Mouse (Mus musculus): ENCODE measurements around the gene Fam69a. TPM values are rescaled to one million over a fixed set of nuclear protein-coding genes. Genes with fewer than 3 reads are reported as not detected.
"Not testable (repeated sequence)": the region's sequence is repeated elsewhere in the genome, so short reads cannot be mapped to it uniquely, and the experiment has no call there.

Fam69a gene
- polyA plus RNA-seq, 1 experiment from 2014 or later: 24.5 TPM

DNA sequence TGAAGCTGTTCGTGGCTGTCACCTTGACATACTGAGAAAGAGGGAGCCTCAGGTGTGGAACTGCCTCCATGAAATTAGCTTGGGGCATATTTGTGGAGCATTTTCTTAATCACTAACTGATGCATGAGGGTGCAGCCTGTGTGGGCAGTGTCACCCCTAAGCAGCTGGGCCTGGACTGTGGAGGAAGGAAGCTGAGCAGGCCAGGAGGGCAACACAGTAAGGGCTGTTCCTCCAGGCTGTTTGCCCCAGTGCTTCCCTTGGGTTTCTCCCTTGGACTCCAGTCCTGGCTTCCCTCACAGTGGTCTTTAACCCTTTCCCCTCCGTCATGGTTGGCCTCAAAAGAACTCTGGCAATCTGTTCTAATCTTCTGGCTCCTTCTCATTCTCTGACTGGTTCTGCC is 13.6 kb downstream of the Fam69a start:
- whole genome bisulfite sequencing: 64% methylated on average over 2 of the region's 2 CpGs
- H3K27ac ChIP-seq (ENCODE audit: low read depth): no peak overlapping the region
- H3K36me3 ChIP-seq (ENCODE audit: control insufficient read depth, insufficient read depth, low read length): no peaks in the 10 kb centered on the region
- H3K4me2 ChIP-seq (ENCODE audit: low read length): no peak overlapping the region
- DNase-seq (ENCODE audit: low spot score): peak; percentile 43
- H3K27me3 ChIP-seq (replicated peaks; ENCODE audit: control insufficient read depth, insufficient read depth, low read length): no peaks in the 10 kb centered on the region
- no peaks in the 10 kb centered on the region for H3K9me3 ChIP-seq (ENCODE audit: control insufficient read depth, low read length)
- H3K4me3 ChIP-seq (ENCODE audit: low read depth, low read length): no peak overlapping the region
- ATAC-seq (replicated peaks; ENCODE audit: low FRiP score, low TSS enrichment, low read depth): 0 out of 2 replicates have a peak, but pooled peaks have one; percentile 32
- H3K9ac ChIP-seq (ENCODE audit: low read length): no peak overlapping the region
- peaks cover 11% of the 10 kb centered on the region for H3K4me1 ChIP-seq (replicated peaks; ENCODE audit: control insufficient read depth, insufficient read depth, low read length)

DNA sequence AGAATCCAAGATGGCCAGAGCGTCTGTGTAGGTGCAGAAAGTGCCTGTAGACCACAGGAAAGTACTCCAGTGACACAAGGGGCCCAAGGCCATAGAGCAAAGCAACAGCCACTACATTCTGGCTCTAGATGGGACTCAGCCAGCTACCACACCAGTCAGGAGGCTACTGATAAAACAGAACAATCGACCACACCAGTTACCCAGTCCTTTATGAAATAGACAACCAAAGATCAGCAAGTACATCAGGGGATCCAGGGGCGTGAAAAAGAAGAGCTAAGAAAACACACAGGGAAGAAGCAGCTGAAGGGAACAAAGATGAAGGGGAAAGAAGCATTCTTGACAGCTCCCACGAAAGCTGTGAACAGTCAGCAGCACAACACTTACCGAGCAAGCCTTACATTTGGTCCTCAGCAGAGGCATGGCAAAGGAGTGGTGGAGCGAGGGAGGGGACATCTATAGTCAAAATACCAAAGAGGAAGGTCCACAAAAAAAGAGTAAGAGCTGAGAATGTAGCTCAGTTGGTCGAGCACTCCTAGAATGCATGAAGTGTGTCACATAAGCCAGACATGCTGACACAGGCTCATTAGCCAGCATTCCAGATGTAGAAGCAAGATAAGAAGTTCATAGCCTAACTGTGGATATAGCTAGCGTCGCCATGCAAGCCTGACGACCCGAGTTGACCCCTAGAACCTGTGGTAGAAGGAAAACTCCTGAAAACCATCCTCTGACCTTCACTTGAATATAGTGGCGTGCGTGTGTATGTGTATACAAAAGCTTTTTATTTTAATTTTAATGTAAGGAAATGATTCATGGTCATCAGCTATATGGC is 14.2 kb downstream of the Fam69a start:
- no peak overlapping the region for H3K4me3 ChIP-seq (ENCODE audit: low read depth, low read length)
- no peak overlapping the region for H3K4me2 ChIP-seq (ENCODE audit: low read length)
- DNase-seq (ENCODE audit: low spot score): peak; percentile 42
- no peaks in the 10 kb centered on the region for H3K36me3 ChIP-seq (ENCODE audit: control insufficient read depth, insufficient read depth, low read length)
- H3K9ac ChIP-seq (ENCODE audit: low read length): no peak overlapping the region
- no peak overlapping the region for H3K27ac ChIP-seq (ENCODE audit: low read depth)
- H3K4me1 ChIP-seq (replicated peaks; ENCODE audit: control insufficient read depth, insufficient read depth, low read length): peaks cover 5% of the 10 kb centered on the region; the same call in 1 of the 2 replicates
- no peak for ATAC-seq (replicated peaks; ENCODE audit: low FRiP score, low TSS enrichment, low read depth)
- no peaks in the 10 kb centered on the region for H3K9me3 ChIP-seq (ENCODE audit: control insufficient read depth, low read length)
- WGBS: 57% methylated on average over 13 of the region's 13 CpGs
- H3K27me3 ChIP-seq (replicated peaks; ENCODE audit: control insufficient read depth, insufficient read depth, low read length): no peaks in the 10 kb centered on the region

DNA sequence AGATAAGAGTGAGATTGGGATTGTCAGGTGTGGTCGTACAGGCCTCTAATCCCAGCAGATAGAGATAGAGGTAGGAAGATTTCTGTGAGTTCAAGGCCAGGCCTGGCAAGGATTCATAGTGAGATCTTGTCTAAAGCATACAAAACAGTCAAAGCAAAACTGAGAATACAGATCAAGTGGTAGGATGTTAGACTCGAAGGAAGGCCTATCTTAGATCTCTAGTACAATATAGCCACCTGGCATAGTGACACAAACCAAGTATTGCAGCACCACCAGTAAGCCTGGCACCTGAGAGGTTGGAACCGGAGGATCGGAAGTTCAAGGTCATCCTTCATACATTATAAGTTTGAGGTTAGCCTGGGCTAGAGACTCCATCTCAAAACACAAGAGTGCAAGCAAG is 15.8 kb downstream of the Fam69a start:
- no peak overlapping the region for H3K4me2 ChIP-seq (ENCODE audit: low read length)
- peak; percentile 2 for DNase-seq (ENCODE audit: low spot score)
- 93% methylated on average over 4 of the region's 4 CpGs for WGBS
- no peak overlapping the region for H3K9ac ChIP-seq (ENCODE audit: low read length)
- no peaks in the 10 kb centered on the region for H3K36me3 ChIP-seq (ENCODE audit: control insufficient read depth, insufficient read depth, low read length)
- H3K27ac ChIP-seq (ENCODE audit: low read depth): no peak overlapping the region
- no peak for ATAC-seq (replicated peaks; ENCODE audit: low FRiP score, low TSS enrichment, low read depth)
- H3K9me3 ChIP-seq (ENCODE audit: control insufficient read depth, low read length): no peaks in the 10 kb centered on the region
- peaks cover 7% of the 10 kb centered on the region for H3K4me1 ChIP-seq (replicated peaks; ENCODE audit: control insufficient read depth, insufficient read depth, low read length)
- H3K4me3 ChIP-seq (ENCODE audit: low read depth, low read length): no peak overlapping the region
- no peaks in the 10 kb centered on the region for H3K27me3 ChIP-seq (replicated peaks; ENCODE audit: control insufficient read depth, insufficient read depth, low read length)

DNA sequence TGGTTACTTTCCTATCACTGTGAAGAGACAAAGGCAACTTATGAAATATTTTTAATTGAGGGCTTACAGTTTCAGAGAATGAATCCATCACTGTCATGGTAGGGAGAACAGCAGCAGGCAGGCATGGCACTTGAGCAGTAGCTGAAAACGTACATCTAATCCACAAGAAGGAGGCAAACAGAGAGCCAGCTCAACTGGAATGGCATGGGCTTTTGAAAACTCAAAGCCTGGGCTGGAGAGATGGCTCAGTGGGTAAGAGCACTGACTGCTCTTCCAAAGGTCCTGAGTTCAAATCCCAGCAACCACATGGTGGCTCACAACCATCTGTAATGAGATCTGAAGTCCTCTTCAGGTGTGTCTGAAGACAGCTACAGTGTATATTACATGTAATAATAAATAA is 17.1 kb downstream of the Fam69a start:
- not testable (repeated sequence) for H3K27me3 ChIP-seq (replicated peaks; ENCODE audit: control insufficient read depth, insufficient read depth, low read length); H3K36me3 ChIP-seq (ENCODE audit: control insufficient read depth, insufficient read depth, low read length); H3K9ac ChIP-seq (ENCODE audit: low read length); H3K4me3 ChIP-seq (ENCODE audit: low read depth, low read length); H3K9me3 ChIP-seq (ENCODE audit: control insufficient read depth, low read length); ATAC-seq (replicated peaks; ENCODE audit: low FRiP score, low TSS enrichment, low read depth); DNase-seq (ENCODE audit: low spot score); H3K4me1 ChIP-seq (replicated peaks; ENCODE audit: control insufficient read depth, insufficient read depth, low read length); H3K4me2 ChIP-seq (ENCODE audit: low read length); H3K27ac ChIP-seq (ENCODE audit: low read depth)
- 79% methylated on average over 1 of the region's 1 CpGs for WGBS

DNA sequence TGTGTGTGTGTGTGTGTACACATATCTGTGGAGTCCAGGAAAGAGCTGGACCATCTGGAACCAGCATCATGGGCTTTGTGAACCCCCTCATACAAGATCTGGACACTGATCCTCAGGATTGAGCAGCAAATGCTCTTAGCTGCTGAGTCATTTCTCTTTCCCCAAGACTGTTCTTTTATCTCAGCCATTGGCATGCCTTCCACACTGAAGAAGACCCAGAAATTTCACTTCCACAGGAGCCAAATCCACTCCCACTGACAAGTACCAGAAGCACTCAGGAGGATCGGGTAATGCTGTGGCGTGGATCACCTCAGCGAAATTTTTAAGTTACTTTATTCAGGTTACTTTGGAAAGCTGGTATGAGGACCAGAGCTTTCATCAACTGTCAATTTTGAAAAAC is 18.8 kb downstream of the Fam69a start:
- WGBS: 80% methylated on average over 3 of the region's 3 CpGs
- H3K36me3 ChIP-seq (ENCODE audit: control insufficient read depth, insufficient read depth, low read length): no peaks in the 10 kb centered on the region
- DNase-seq (ENCODE audit: low spot score) (peak; percentile 38), ATAC-seq (replicated peaks; ENCODE audit: low FRiP score, low TSS enrichment, low read depth) (no peak)
- H3K9me3 ChIP-seq (ENCODE audit: control insufficient read depth, low read length): no peaks in the 10 kb centered on the region
- peaks cover 8% of the 10 kb centered on the region for H3K4me1 ChIP-seq (replicated peaks; ENCODE audit: control insufficient read depth, insufficient read depth, low read length)
- no peak overlapping the region for H3K4me2 ChIP-seq (ENCODE audit: low read length)
- no peaks in the 10 kb centered on the region for H3K27me3 ChIP-seq (replicated peaks; ENCODE audit: control insufficient read depth, insufficient read depth, low read length)
- no peak overlapping the region for H3K27ac ChIP-seq (ENCODE audit: low read depth)
- no peak overlapping the region for H3K4me3 ChIP-seq (ENCODE audit: low read depth, low read length)
- H3K9ac ChIP-seq (ENCODE audit: low read length): no peak overlapping the region

DNA sequence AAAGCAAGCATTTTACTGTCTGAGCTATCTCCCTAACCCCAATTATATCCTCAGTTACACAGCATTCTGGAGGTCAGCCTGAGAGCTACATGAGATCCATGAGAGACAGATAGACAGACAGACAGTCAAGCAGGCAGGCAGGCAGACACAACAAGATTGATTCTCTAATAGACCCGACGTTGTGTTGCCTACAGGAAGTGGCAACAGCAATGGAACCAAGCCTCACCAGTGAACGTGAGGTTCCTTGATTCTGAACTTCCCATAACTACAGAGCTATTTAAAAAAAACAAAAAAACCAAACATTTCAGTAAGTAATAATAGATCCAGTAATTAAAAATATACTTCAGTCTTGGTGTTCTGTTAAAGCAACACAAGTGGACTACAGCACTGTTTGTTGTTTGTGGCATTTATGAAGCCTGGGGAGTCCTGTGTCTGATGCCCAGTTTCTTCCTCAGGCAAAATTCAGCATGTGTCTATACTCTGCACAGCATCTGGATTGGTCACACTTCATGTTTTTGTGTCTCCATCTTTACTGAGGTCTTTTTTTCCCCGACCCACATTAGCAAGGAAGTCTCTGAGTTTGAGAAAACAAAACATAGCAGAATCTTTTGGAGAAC is 19.9 kb downstream of the Fam69a start:
- Histone ChIP-seq H3K27me3 (replicated peaks; ENCODE audit: control insufficient read depth, insufficient read depth, low read length) (no peaks in the 10 kb centered on the region), H3K36me3 (ENCODE audit: control insufficient read depth, insufficient read depth, low read length) (no peaks in the 10 kb centered on the region), H3K4me3 (ENCODE audit: low read depth, low read length) (no peak overlapping the region), H3K27ac (ENCODE audit: low read depth) (no peak overlapping the region), H3K9me3 (ENCODE audit: control insufficient read depth, low read length) (no peaks in the 10 kb centered on the region), H3K4me2 (ENCODE audit: low read length) (no peak overlapping the region), H3K4me1 (replicated peaks; ENCODE audit: control insufficient read depth, insufficient read depth, low read length) (peaks cover 4% of the 10 kb centered on the region; the same call in 1 of the 2 replicates), H3K9ac (ENCODE audit: low read length) (no peak overlapping the region)
- peak; percentile 12 for DNase-seq (ENCODE audit: low spot score)
- 65% methylated on average over 4 of the region's 4 CpGs for WGBS
- ATAC-seq (replicated peaks; ENCODE audit: low FRiP score, low TSS enrichment, low read depth): no peak

DNA sequence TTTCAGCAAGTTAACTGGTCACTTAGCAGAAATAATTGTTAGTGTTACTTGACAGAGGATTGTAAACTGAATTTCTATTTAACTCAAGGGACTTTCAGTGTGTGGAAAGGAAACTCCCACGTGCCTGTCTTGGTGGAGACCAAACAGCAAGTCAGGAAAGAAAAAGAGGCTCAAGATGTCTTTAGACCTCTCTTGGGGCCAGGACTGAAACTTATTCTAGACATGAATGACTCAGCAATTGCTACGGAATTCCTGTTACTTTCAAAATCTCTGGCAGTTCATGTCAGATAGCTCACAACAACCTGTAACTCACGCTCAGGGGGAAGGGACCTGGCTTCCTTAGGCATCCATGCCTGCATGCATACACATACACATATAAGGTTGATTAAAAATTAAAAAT is 20.7 kb downstream of the Fam69a start:
- Histone ChIP-seq H3K4me2 (ENCODE audit: low read length) (no peak overlapping the region), H3K27ac (ENCODE audit: low read depth) (no peak overlapping the region), H3K9me3 (ENCODE audit: control insufficient read depth, low read length) (no peaks in the 10 kb centered on the region), H3K9ac (ENCODE audit: low read length) (no peak overlapping the region), H3K36me3 (ENCODE audit: control insufficient read depth, insufficient read depth, low read length) (no peaks in the 10 kb centered on the region), H3K4me3 (ENCODE audit: low read depth, low read length) (no peak overlapping the region), H3K27me3 (replicated peaks; ENCODE audit: control insufficient read depth, insufficient read depth, low read length) (no peaks in the 10 kb centered on the region), H3K4me1 (replicated peaks; ENCODE audit: control insufficient read depth, insufficient read depth, low read length) (peaks cover 11% of the 10 kb centered on the region)
- ATAC-seq (replicated peaks; ENCODE audit: low FRiP score, low TSS enrichment, low read depth) (no peak), DNase-seq (ENCODE audit: low spot score) (peak; percentile 43)
- WGBS: 40% methylated on average over 3 of the region's 3 CpGs

DNA sequence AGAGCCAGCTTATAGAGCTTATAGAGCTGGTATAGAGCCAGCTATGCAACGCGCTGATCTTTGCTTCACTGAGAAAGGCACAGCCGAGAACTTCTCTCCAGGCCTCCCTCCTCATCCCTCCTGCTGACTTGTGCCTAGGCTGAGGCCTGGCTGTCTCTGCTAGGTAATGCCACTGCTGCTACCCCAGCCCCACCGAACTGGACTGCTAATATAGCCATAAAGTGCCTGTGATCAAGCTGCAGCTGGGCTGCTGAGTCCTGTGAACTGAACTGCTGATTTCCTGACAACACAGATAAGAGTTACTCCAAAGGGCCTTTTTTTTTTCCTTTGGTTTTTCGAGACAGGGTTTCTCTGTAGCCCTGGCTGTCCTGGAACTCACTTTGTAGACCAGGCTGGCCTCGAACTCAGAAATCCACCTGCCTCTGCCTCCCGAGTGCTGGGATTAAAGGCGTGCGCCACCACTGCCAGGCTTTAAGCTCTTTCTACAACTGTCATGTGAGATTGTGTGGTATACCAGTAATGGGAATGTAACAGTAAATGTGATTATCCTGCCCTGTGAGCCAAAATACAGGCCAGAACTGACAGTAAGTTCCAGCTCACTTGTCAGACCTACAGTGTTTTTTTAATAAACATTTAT is 21.4 kb downstream of the Fam69a start:
- Histone ChIP-seq H3K4me1 (replicated peaks; ENCODE audit: control insufficient read depth, insufficient read depth, low read length) (peaks cover 14% of the 10 kb centered on the region), H3K27me3 (replicated peaks; ENCODE audit: control insufficient read depth, insufficient read depth, low read length) (no peaks in the 10 kb centered on the region), H3K4me3 (ENCODE audit: low read depth, low read length) (no peak overlapping the region), H3K36me3 (ENCODE audit: control insufficient read depth, insufficient read depth, low read length) (no peaks in the 10 kb centered on the region), H3K27ac (ENCODE audit: low read depth) (no peak overlapping the region), H3K4me2 (ENCODE audit: low read length) (no peak overlapping the region), H3K9me3 (ENCODE audit: control insufficient read depth, low read length) (no peaks in the 10 kb centered on the region), H3K9ac (ENCODE audit: low read length) (no peak overlapping the region)
- DNase-seq (ENCODE audit: low spot score): peak; percentile 42
- no peak for ATAC-seq (replicated peaks; ENCODE audit: low FRiP score, low TSS enrichment, low read depth)
- 64% methylated on average over 9 of the region's 9 CpGs for WGBS
